Mouse (Mus musculus): ENCODE results near the gene Fmo6.

DNA sequence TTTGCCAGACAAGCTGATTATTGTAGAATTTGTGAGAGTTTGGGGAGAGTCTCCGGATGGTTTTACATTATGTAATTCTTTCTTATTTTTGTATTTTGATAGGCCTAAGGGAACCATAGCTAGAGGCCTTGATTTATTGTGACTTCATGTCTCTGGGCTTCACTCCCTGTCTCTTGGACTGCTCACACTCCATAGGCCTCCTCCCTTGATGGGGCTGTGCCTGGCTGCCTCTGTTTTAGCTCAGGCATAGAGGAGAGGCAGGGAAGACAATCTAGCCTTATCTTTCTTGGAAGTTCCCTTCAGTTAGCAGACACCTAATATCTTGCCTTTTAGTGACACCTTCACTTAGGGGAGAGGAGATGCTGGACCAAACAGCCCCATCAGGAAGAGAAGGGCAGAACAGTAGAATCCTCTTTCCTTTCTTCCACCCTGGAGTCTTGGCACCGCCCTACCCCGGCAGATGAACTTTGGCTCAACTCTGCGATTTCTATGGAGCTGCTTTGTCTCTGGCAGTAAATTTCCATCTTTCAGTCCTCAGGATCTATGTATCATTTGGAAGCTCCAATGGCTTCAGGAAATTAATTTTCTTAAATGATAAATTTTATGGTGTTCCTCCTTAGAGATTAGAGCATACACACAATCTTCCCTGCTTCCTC lies 1.5 kb upstream of the Fmo6 start:
- TF ChIP-seq GATA1 (IDR thresholded peaks at IDR 0.05; ENCODE audit: low read length) (no peak), TAL1 (IDR thresholded peaks at IDR 0.05; ENCODE audit: low read length) (no peak)
